Mouse (Mus musculus): Measurements from ENCODE around the gene Eif2b3.

GRCm38 (mm10) chr4:117062700-117063390 is 43.6 kb downstream of the Eif2b3 start:
- TF ChIP-seq CTCF (IDR thresholded peaks at IDR 0.05; ENCODE audit: extremely low read depth, insufficient read length, insufficient replicate concordance, low read depth, low read length) (no peak), POLR2A (IDR thresholded peaks at IDR 0.05; ENCODE audit: low read depth, low read length) (no peak)

Measured in small intestine, adult 2 months (tissue).